20 mouse cellular contexts compared by ENCODE assay signal in genomic region chr5:113513640-113514039, GRCm38 (mm10). TPM values are rescaled to one million over a fixed set of nuclear protein-coding genes. Genes with fewer than 3 reads are reported as not detected.
DNase-seq lines count a peak whose midpoint lies in the region; ATAC-seq and TF ChIP-seq lines count a peak whose summit lies in the region.
"Had no signal": no experiment of that assay in that cellular context is flagged by ENCODE, and none has a peak within 500 bp of the region (broad histone marks: within the 10 kb centered on the region; RNA-seq: fewer than 3 reads in every experiment).

No protein-coding gene starts in this region.

- no peak for ATAC-seq in forebrain, embryonic 16.5 days
- no peak for ATAC-seq in forebrain, embryonic 13.5 days
- ATAC-seq in heart, embryonic 13.5 days (ENCODE audit: extremely low read depth, insufficient number of reproducible peaks, low FRiP score, low TSS enrichment), result no peak
- ATAC-seq: activated CD4-positive, CD25-positive, alpha-beta regulatory T cell, adult 4 months; forebrain, embryonic 15.5 days had no signal

- H3K9me3 ChIP-seq in forebrain, embryonic 16.5 days (ENCODE audit: control insufficient read depth, low read length), result no peaks in the 10 kb centered on the region
- no peaks in the 10 kb centered on the region for H3K9me3 ChIP-seq in forebrain, embryonic 13.5 days (replicated peaks)
- no peaks in the 10 kb centered on the region for H3K9me3 ChIP-seq in heart, embryonic 13.5 days
- H3K9me3 ChIP-seq in heart, embryonic 10.5 days, result no peaks in the 10 kb centered on the region
- H3K9me3 ChIP-seq: forebrain, embryonic 10.5 days; forebrain, embryonic 15.5 days; heart, embryonic 12.5 days; hindbrain, embryonic 12.5 days; hindbrain, embryonic 15.5 days had no signal

- H3K27me3 ChIP-seq in forebrain, embryonic 16.5 days (replicated peaks; ENCODE audit: control insufficient read depth, insufficient read depth, low read length), result no peaks in the 10 kb centered on the region
- no peaks in the 10 kb centered on the region for H3K27me3 ChIP-seq in forebrain, embryonic 13.5 days
- H3K27me3 ChIP-seq in heart, embryonic 13.5 days (replicated peaks), result peaks cover 15% of the 10 kb centered on the region; the same call in 1 of the 2 replicates
- peaks cover 16% of the 10 kb centered on the region; the same call in 1 of the 2 replicates for H3K27me3 ChIP-seq in heart, embryonic 10.5 days (ENCODE audit: insufficient read depth, poor library complexity, severe bottlenecking)
- H3K27me3 ChIP-seq: forebrain, embryonic 15.5 days; hindbrain, embryonic 15.5 days had no signal

- H3K36me3 ChIP-seq in forebrain, embryonic 16.5 days (ENCODE audit: control insufficient read depth, insufficient read depth), result no peaks in the 10 kb centered on the region
- H3K36me3 ChIP-seq in forebrain, embryonic 13.5 days (ENCODE audit: poor library complexity, severe bottlenecking), result no peaks in the 10 kb centered on the region
- no peaks in the 10 kb centered on the region for H3K36me3 ChIP-seq in heart, embryonic 13.5 days
- no peaks in the 10 kb centered on the region for H3K36me3 ChIP-seq in heart, embryonic 10.5 days
- H3K36me3 ChIP-seq: forebrain, embryonic 10.5 days; forebrain, embryonic 15.5 days; heart, embryonic 12.5 days; hindbrain, embryonic 12.5 days; hindbrain, embryonic 15.5 days had no signal

- intact Hi-C loops in left cerebral cortex, adult 2 months (cut with DNase I), result no loop called here

- H3K27ac ChIP-seq in forebrain, embryonic 16.5 days (ENCODE audit: low read length), result peak overlapping the region; percentile 12; the same call in 1 of the 2 replicates
- no peak overlapping the region for H3K27ac ChIP-seq in forebrain, embryonic 13.5 days
- H3K27ac ChIP-seq in heart, embryonic 13.5 days (replicated peaks), result peak overlapping the region; percentile 56
- H3K27ac ChIP-seq in heart, embryonic 10.5 days, result no peak overlapping the region
- H3K27ac ChIP-seq in left cerebral cortex, adult 2 months, result peak overlapping the region; percentile 73; the same call in 1 of the 2 replicates
- H3K27ac ChIP-seq: forebrain, embryonic 10.5 days; forebrain, embryonic 15.5 days; hindbrain, embryonic 12.5 days; hindbrain, embryonic 15.5 days had no signal

- peaks cover 17% of the 10 kb centered on the region for H3K4me1 ChIP-seq in forebrain, embryonic 16.5 days (replicated peaks; ENCODE audit: control insufficient read depth, insufficient read depth, low read length)
- H3K4me1 ChIP-seq in forebrain, embryonic 13.5 days, result peaks cover 46% of the 10 kb centered on the region
- H3K4me1 ChIP-seq in heart, embryonic 13.5 days, result peaks cover 67% of the 10 kb centered on the region
- peaks cover 61% of the 10 kb centered on the region for H3K4me1 ChIP-seq in heart, embryonic 10.5 days

- DNase-seq in heart, embryonic 10.5 days (ENCODE audit: low spot score), result no peak
- DNase-seq in left cerebral cortex, adult 2 months (ENCODE audit: extremely low spot score in 1 of 2, low spot score in 2 of 2), result no peak
- no peak for DNase-seq in left cerebral cortex, adult 18-20 months (ENCODE audit: low spot score in 2 of 2)
- DNase-seq in brain, adult 2 months (ENCODE audit: low read depth, low spot score), result peak; percentile 75
- no peak for DNase-seq in kidney, adult 18-20 months
- DNase-seq: adrenal gland, adult 8-10 months; adrenal gland, postnatal 25 days; gastrocnemius, postnatal 10 days; gastrocnemius, postnatal 36 days had no signal

- no peak for TF ChIP-seq CTCF in left cerebral cortex, adult 2 months (IDR thresholded peaks at IDR 0.05)

- 43% methylated on average over 8 of the region's 8 CpGs for WGBS in forebrain, embryonic 16.5 days
- 80% methylated on average over 8 of the region's 8 CpGs for WGBS in forebrain, embryonic 13.5 days
- WGBS in heart, embryonic 13.5 days, result 71% methylated on average over 8 of the region's 8 CpGs
- WGBS in heart, embryonic 10.5 days, result 78% methylated on average over 8 of the region's 8 CpGs

- H3K9ac ChIP-seq in forebrain, embryonic 16.5 days (replicated peaks; ENCODE audit: low read depth, low read length), result no peak overlapping the region
- H3K9ac ChIP-seq in forebrain, embryonic 13.5 days, result no peak overlapping the region
- H3K9ac ChIP-seq in heart, embryonic 13.5 days, result no peak overlapping the region
- H3K9ac ChIP-seq: forebrain, embryonic 15.5 days; heart, embryonic 12.5 days; hindbrain, embryonic 12.5 days; hindbrain, embryonic 15.5 days had no signal

- no peak overlapping the region for H3K4me2 ChIP-seq in forebrain, embryonic 16.5 days (ENCODE audit: low read length)
- H3K4me2 ChIP-seq in forebrain, embryonic 13.5 days, result no peak overlapping the region
- H3K4me2 ChIP-seq in heart, embryonic 13.5 days, result no peak overlapping the region
- H3K4me2 ChIP-seq: forebrain, embryonic 15.5 days; heart, embryonic 12.5 days; hindbrain, embryonic 12.5 days; hindbrain, embryonic 15.5 days had no signal

- H3K4me3 ChIP-seq in forebrain, embryonic 16.5 days (replicated peaks; ENCODE audit: low read length), result no peak overlapping the region
- no peak overlapping the region for H3K4me3 ChIP-seq in forebrain, embryonic 13.5 days
- no peak overlapping the region for H3K4me3 ChIP-seq in heart, embryonic 13.5 days
- no peak overlapping the region for H3K4me3 ChIP-seq in heart, embryonic 10.5 days
- H3K4me3 ChIP-seq in left cerebral cortex, adult 2 months, result no peak overlapping the region
- H3K4me3 ChIP-seq: forebrain, embryonic 10.5 days; forebrain, embryonic 15.5 days; heart, embryonic 12.5 days; hindbrain, embryonic 12.5 days; hindbrain, embryonic 15.5 days had no signal

RNA-seq across cellular contexts. Expression of gene Wscd2, which starts 23.5 kb away (rescaled TPM):
- 6.6 and 11.3 TPM in 2 replicates for polyA plus RNA-seq in forebrain, embryonic 16.5 days (2015; fragmentation: Nextera tagmentation; extraction: Ambion mirVana)
- polyA plus RNA-seq in forebrain, embryonic 13.5 days (2015; fragmentation: Nextera tagmentation; extraction: Ambion mirVana), result 4.7 and 6.9 TPM in 2 replicates
- polyA plus RNA-seq in heart, embryonic 13.5 days (2015; fragmentation: Nextera tagmentation; extraction: Ambion mirVana), result 3.8 and 4.0 TPM in 2 replicates
- polyA plus RNA-seq in heart, embryonic 10.5 days (2016; fragmentation: Nextera tagmentation; extraction: Ambion mirVana), result 2.5 and 4.3 TPM in 2 replicates
- 10 to 100 TPM; 54.5 to 65.7 TPM for total RNA-seq in left cerebral cortex, adult 2 months (2021)
- total RNA-seq in left cerebral cortex, adult 18-20 months (2021), result 10 to 100 TPM; 53.0 to 56.5 TPM
- total RNA-seq: granulocyte monocyte progenitor cell, adult 5-6 weeks; hematopoietic stem cell, adult 5-6 weeks had no signal

Comparison
In these comparisons a context has a peak if more than half of its experiments do, and no peak if none do; other contexts are left out.
1. H3K27ac ChIP-seq: peak in forebrain, embryonic 16.5 days (single experiment), heart, embryonic 13.5 days (single experiment) and left cerebral cortex, adult 2 months (single experiment); none in forebrain, embryonic 13.5 days (single experiment) and heart, embryonic 10.5 days (single experiment).